Mouse (Mus musculus): Measurements from ENCODE around the gene Lgals4. TPM values are rescaled to one million over a fixed set of nuclear protein-coding genes. Genes with fewer than 3 reads are reported as not detected.
A peak's percentile ranks its signal among the peaks of the same experiment; 100 is the strongest.
"Not testable (repeated sequence)": the region's sequence is repeated elsewhere in the genome, so short reads cannot be mapped to it uniquely, and the experiment has no call there.

The Lgals4 gene
- polyA plus RNA-seq, 1 experiment from 2014 or later, result 3.9 TPM

- no peak within 1 kb of the TSS for H3K4me3 ChIP-seq (ENCODE audit: low read depth, low read length)
- H3K27me3 ChIP-seq (ENCODE audit: control insufficient read depth, insufficient read depth, low read length), result peaks cover 3% of the 10 kb centered on the region; the same call in 1 of the 2 replicates
- H3K36me3 ChIP-seq (ENCODE audit: control insufficient read depth, insufficient read depth, low read length), result no peaks in the 10 kb centered on the region
- H3K4me2 ChIP-seq, result peak within 1 kb of the TSS; percentile 14
- peak within 1 kb of the TSS; percentile 49; the same call in 1 of the 2 replicates for H3K9ac ChIP-seq (ENCODE audit: low read depth, low read length)
- peaks cover 7% of the 10 kb centered on the region for H3K4me1 ChIP-seq (ENCODE audit: control insufficient read depth, insufficient read depth, low read length)
- WGBS (ENCODE audit: insufficient replicate concordance), result 84% methylated on average over 6 of the region's 6 CpGs
- H3K9me3 ChIP-seq (replicated peaks; ENCODE audit: control insufficient read depth, low read length), result peaks cover 3% of the 10 kb centered on the region; the same call in 1 of the 2 replicates
- no peak for ATAC-seq (replicated peaks; ENCODE audit: insufficient number of reproducible peaks, low FRiP score, low TSS enrichment)
- no peak within 1 kb of the TSS; the same call in 1 of the 2 replicates for H3K27ac ChIP-seq (ENCODE audit: low read depth, low read length)
These were observed 29.9 kb downstream of the Lgals4 start, which contains the start of gene Lgals7 for GRCm38 (mm10) chr7:28863540-28863939. Lgals7 (plus strand) TSS chr7:28863853.

GRCm38 (mm10) chr7:28864288-28864750 is 30.7 kb downstream of the Lgals4 start:
- Histone ChIP-seq H3K4me2 (peak overlapping the region; percentile 14), H3K27me3 (ENCODE audit: control insufficient read depth, insufficient read depth, low read length) (peaks cover 3% of the 10 kb centered on the region; the same call in 1 of the 2 replicates), H3K27ac (ENCODE audit: low read depth, low read length) (no peak overlapping the region; the same call in 1 of the 2 replicates), H3K9ac (ENCODE audit: low read depth, low read length) (peak overlapping the region; percentile 49; the same call in 1 of the 2 replicates), H3K9me3 (replicated peaks; ENCODE audit: control insufficient read depth, low read length) (peaks cover 3% of the 10 kb centered on the region; the same call in 1 of the 2 replicates), H3K4me3 (ENCODE audit: low read depth, low read length) (no peak overlapping the region), H3K4me1 (ENCODE audit: control insufficient read depth, insufficient read depth, low read length) (peaks cover 7% of the 10 kb centered on the region), H3K36me3 (ENCODE audit: control insufficient read depth, insufficient read depth, low read length) (no peaks in the 10 kb centered on the region)
- no peak for ATAC-seq (replicated peaks; ENCODE audit: insufficient number of reproducible peaks, low FRiP score, low TSS enrichment)
- WGBS (ENCODE audit: insufficient replicate concordance), result 37% methylated on average over 9 of the region's 9 CpGs

- WGBS (ENCODE audit: insufficient replicate concordance), result 35% methylated on average over 33 of the region's 33 CpGs
- Histone ChIP-seq H3K4me2 (peak overlapping the region; percentile 41), H3K4me1 (ENCODE audit: control insufficient read depth, insufficient read depth, low read length) (peaks cover 7% of the 10 kb centered on the region), H3K27ac (ENCODE audit: low read depth, low read length) (no peak overlapping the region), H3K4me3 (ENCODE audit: low read depth, low read length) (peak overlapping the region; percentile 5; the same call in 1 of the 2 replicates), H3K36me3 (ENCODE audit: control insufficient read depth, insufficient read depth, low read length) (no peaks in the 10 kb centered on the region), H3K9me3 (replicated peaks; ENCODE audit: control insufficient read depth, low read length) (peaks cover 3% of the 10 kb centered on the region; the same call in 1 of the 2 replicates), H3K9ac (ENCODE audit: low read depth, low read length) (peak overlapping the region; percentile 2; the same call in 1 of the 2 replicates), H3K27me3 (ENCODE audit: control insufficient read depth, insufficient read depth, low read length) (peaks cover 3% of the 10 kb centered on the region; the same call in 1 of the 2 replicates)
- peak; percentile 47; the same call in 1 of the 2 replicates for ATAC-seq (replicated peaks; ENCODE audit: insufficient number of reproducible peaks, low FRiP score, low TSS enrichment)
These were observed 32.0 kb downstream of the Lgals4 start for GRCm38 (mm10) chr7:28865481-28866300.

- Histone ChIP-seq H3K4me1 (ENCODE audit: control insufficient read depth, insufficient read depth, low read length) (peaks cover 7% of the 10 kb centered on the region), H3K27ac (ENCODE audit: low read depth, low read length) (no peak overlapping the region), H3K9me3 (replicated peaks; ENCODE audit: control insufficient read depth, low read length) (no peaks in the 10 kb centered on the region), H3K4me2 (no peak overlapping the region; the same call in 1 of the 2 replicates), H3K36me3 (ENCODE audit: control insufficient read depth, insufficient read depth, low read length) (no peaks in the 10 kb centered on the region), H3K9ac (ENCODE audit: low read depth, low read length) (no peak overlapping the region), H3K27me3 (ENCODE audit: control insufficient read depth, insufficient read depth, low read length) (peaks cover 3% of the 10 kb centered on the region; the same call in 1 of the 2 replicates), H3K4me3 (ENCODE audit: low read depth, low read length) (no peak overlapping the region)
- WGBS (ENCODE audit: insufficient replicate concordance), result 87% methylated on average over 28 of the region's 28 CpGs
- no peak for ATAC-seq (replicated peaks; ENCODE audit: insufficient number of reproducible peaks, low FRiP score, low TSS enrichment)
These were observed 33.3 kb downstream of the Lgals4 start for GRCm38 (mm10) chr7:28866769-28867507.

GRCm38 (mm10) chr7:28867508-28868340 is 34.1 kb downstream of the Lgals4 start:
- not testable (repeated sequence) for H3K9ac ChIP-seq (ENCODE audit: low read depth, low read length); H3K27me3 ChIP-seq (ENCODE audit: control insufficient read depth, insufficient read depth, low read length); H3K4me3 ChIP-seq (ENCODE audit: low read depth, low read length); H3K36me3 ChIP-seq (ENCODE audit: control insufficient read depth, insufficient read depth, low read length); H3K27ac ChIP-seq (ENCODE audit: low read depth, low read length); H3K9me3 ChIP-seq (replicated peaks; ENCODE audit: control insufficient read depth, low read length); H3K4me1 ChIP-seq (ENCODE audit: control insufficient read depth, insufficient read depth, low read length)
- 22% methylated on average over 23 of the region's 23 CpGs for WGBS (ENCODE audit: insufficient replicate concordance)
- ATAC-seq (replicated peaks; ENCODE audit: insufficient number of reproducible peaks, low FRiP score, low TSS enrichment), result peak; percentile 36
- H3K4me2 ChIP-seq, result peak overlapping the region; percentile 54

GRCm38 (mm10) chr7:28870901-28871664 is 37.4 kb downstream of the Lgals4 start:
- peaks cover 5% of the 10 kb centered on the region; the same call in 1 of the 2 replicates for H3K27me3 ChIP-seq (ENCODE audit: control insufficient read depth, insufficient read depth, low read length)
- no peak overlapping the region for H3K27ac ChIP-seq (ENCODE audit: low read depth, low read length)
- H3K4me2 ChIP-seq, result no peak overlapping the region
- 83% methylated on average over 24 of the region's 24 CpGs for WGBS (ENCODE audit: insufficient replicate concordance)
- H3K9me3 ChIP-seq (replicated peaks; ENCODE audit: control insufficient read depth, low read length), result no peaks in the 10 kb centered on the region
- H3K4me3 ChIP-seq (ENCODE audit: low read depth, low read length), result no peak overlapping the region
- H3K9ac ChIP-seq (ENCODE audit: low read depth, low read length), result no peak overlapping the region
- ATAC-seq (replicated peaks; ENCODE audit: insufficient number of reproducible peaks, low FRiP score, low TSS enrichment), result no peak
- 0 out of 2 replicates have a peak, but pooled peaks cover 2% of the 10 kb centered on the region for H3K4me1 ChIP-seq (ENCODE audit: control insufficient read depth, insufficient read depth, low read length)
- H3K36me3 ChIP-seq (ENCODE audit: control insufficient read depth, insufficient read depth, low read length), result no peaks in the 10 kb centered on the region

- H3K4me1 ChIP-seq (ENCODE audit: control insufficient read depth, insufficient read depth, low read length), result 0 out of 2 replicates have a peak, but pooled peaks cover 3% of the 10 kb centered on the region
- no peaks in the 10 kb centered on the region for H3K9me3 ChIP-seq (replicated peaks; ENCODE audit: control insufficient read depth, low read length)
- WGBS (ENCODE audit: insufficient replicate concordance), result 61% methylated on average over 2 of the region's 2 CpGs
- H3K9ac ChIP-seq (ENCODE audit: low read depth, low read length), result no peak overlapping the region
- no peak overlapping the region for H3K4me2 ChIP-seq
- no peak for ATAC-seq (replicated peaks; ENCODE audit: insufficient number of reproducible peaks, low FRiP score, low TSS enrichment)
- peaks cover 5% of the 10 kb centered on the region; the same call in 1 of the 2 replicates for H3K27me3 ChIP-seq (ENCODE audit: control insufficient read depth, insufficient read depth, low read length)
- no peak overlapping the region for H3K27ac ChIP-seq (ENCODE audit: low read depth, low read length)
- no peaks in the 10 kb centered on the region for H3K36me3 ChIP-seq (ENCODE audit: control insufficient read depth, insufficient read depth, low read length)
- no peak overlapping the region for H3K4me3 ChIP-seq (ENCODE audit: low read depth, low read length)
These were observed 40.9 kb downstream of the Lgals4 start for GRCm38 (mm10) chr7:28874565-28874964.

Measured in heart, embryonic 11.5 days (tissue).